Mouse (Mus musculus) layer of hippocampus, adult 9-10 months (tissue): ENCODE results near the gene Prpf31.
"Not testable (repeated sequence)": the region's sequence is repeated elsewhere in the genome, so short reads cannot be mapped to it uniquely, and the experiment has no call there.

ENCODE experiments used
- DNase-seq: peaks from one replicate; pipeline ENCODE4 v3.0.0; 2022; ENCODE audit warnings: low spot score

Prpf31 gene

GRCm38 (mm10) chr7:3629543-3630477 is at the start of gene Prpf31, which contains the start of gene Tfpt:
Prpf31 (plus strand) TSS chr7:3629985.
Tfpt (minus strand) TSS chr7:3629929.
- peak; percentile 93 for DNase-seq

- no peak for DNase-seq
Observed at GRCm38 (mm10) chr7:3580029-3580428, 49.8 kb upstream of the Prpf31 start.

- DNase-seq = no peak
Observed at GRCm38 (mm10) chr7:3585763-3586162, 44.0 kb upstream of the Prpf31 start.

- no peak for DNase-seq
Observed at GRCm38 (mm10) chr7:3586255-3586654, 43.5 kb upstream of the Prpf31 start.

- DNase-seq = no peak
Observed at GRCm38 (mm10) chr7:3587292-3587691, 42.5 kb upstream of the Prpf31 start.

- no peak for DNase-seq
Observed at GRCm38 (mm10) chr7:3590550-3590949, 39.2 kb upstream of the Prpf31 start.

GRCm38 (mm10) chr7:3591534-3591933 is 38.3 kb upstream of the Prpf31 start:
- no peak for DNase-seq

GRCm38 (mm10) chr7:3593855-3594254 is 35.9 kb upstream of the Prpf31 start:
- DNase-seq = no peak

GRCm38 (mm10) chr7:3594686-3595085 is 35.1 kb upstream of the Prpf31 start:
- DNase-seq = no peak

GRCm38 (mm10) chr7:3595146-3595545 is 34.6 kb upstream of the Prpf31 start:
- no peak for DNase-seq

GRCm38 (mm10) chr7:3597755-3598154 is 32.0 kb upstream of the Prpf31 start:
- DNase-seq = not testable (repeated sequence)

GRCm38 (mm10) chr7:3601119-3601518 is 28.7 kb upstream of the Prpf31 start:
- DNase-seq = peak; percentile 75

GRCm38 (mm10) chr7:3606798-3607197 is 23.0 kb upstream of the Prpf31 start:
- DNase-seq = no peak

GRCm38 (mm10) chr7:3607391-3607790 is 22.4 kb upstream of the Prpf31 start:
- no peak for DNase-seq

GRCm38 (mm10) chr7:3608668-3609067 is 21.1 kb upstream of the Prpf31 start:
- no peak for DNase-seq

- no peak for DNase-seq
Observed at GRCm38 (mm10) chr7:3609082-3609481, 20.7 kb upstream of the Prpf31 start.

- no peak for DNase-seq
Observed at GRCm38 (mm10) chr7:3610437-3610836, 19.3 kb upstream of the Prpf31 start.

- DNase-seq = no peak
Observed at GRCm38 (mm10) chr7:3611006-3611405, 18.8 kb upstream of the Prpf31 start.

- no peak for DNase-seq
Observed at GRCm38 (mm10) chr7:3614021-3614420, 15.8 kb upstream of the Prpf31 start.

GRCm38 (mm10) chr7:3616057-3616388 is 13.8 kb upstream of the Prpf31 start, which contains the start of gene Oscar:
Oscar (minus strand) TSS chr7:3616157.
- no peak for DNase-seq

- peak; percentile 53 for DNase-seq
Observed at GRCm38 (mm10) chr7:3616389-3617241, 13.2 kb upstream of the Prpf31 start.

GRCm38 (mm10) chr7:3617242-3617995 is 12.4 kb upstream of the Prpf31 start, which contains the start of gene Ndufa3:
Ndufa3 (plus strand) TSS chr7:3617373.
- peak; percentile 57 for DNase-seq
